Mouse (Mus musculus): ENCODE data around the gene Fgd2. TPM values are rescaled to one million over a fixed set of nuclear protein-coding genes. Genes with fewer than 3 reads are reported as not detected.
"Not testable (repeated sequence)": the region's sequence is repeated elsewhere in the genome, so short reads cannot be mapped to it uniquely, and the experiment has no call there.

The Fgd2 gene
- polyA plus RNA-seq, 1 experiment from 2014 or later: 10.5 TPM

DNA sequence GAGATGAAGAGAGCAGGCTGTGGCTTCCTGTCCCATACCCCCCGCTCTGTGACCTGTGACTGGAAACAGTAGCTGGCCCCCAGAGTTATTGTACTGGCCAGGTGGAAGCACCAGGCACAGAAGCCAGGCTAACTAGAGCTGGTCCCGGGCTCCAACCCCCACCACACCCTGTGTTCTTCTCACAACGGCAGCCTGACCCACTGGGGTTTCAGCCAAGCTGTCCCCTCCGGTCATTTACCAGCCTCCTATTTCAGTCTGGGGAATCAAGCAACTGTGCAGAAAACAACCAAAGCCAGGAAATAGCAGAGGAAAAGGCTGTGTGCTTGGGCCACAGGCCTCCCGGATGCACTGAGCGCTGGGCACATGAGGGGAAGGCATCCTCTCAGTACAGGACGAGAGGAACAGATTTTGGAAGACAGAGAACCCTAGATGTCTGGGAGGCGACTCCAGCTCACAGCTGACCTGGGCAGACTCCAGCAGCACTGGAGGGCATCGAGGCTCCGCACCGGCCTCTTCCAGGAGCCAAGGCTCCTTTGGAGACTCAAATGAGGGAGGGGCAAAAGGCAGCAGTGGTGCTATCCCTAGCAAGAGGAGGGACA is 21.4 kb upstream of the Fgd2 start:
- Histone ChIP-seq H3K27ac (peak overlapping the region; percentile 58; the same call in 1 of the 2 replicates), H3K4me1 (replicated peaks) (peaks cover 26% of the 10 kb centered on the region), H3K36me3 (peaks cover 48% of the 10 kb centered on the region), H3K9me3 (no peaks in the 10 kb centered on the region), H3K4me3 (replicated peaks) (no peak overlapping the region), H3K27me3 (replicated peaks) (no peaks in the 10 kb centered on the region), H3K4me2 (replicated peaks) (no peak overlapping the region), H3K9ac (no peak overlapping the region; the same call in 1 of the 2 replicates)
- WGBS: 84% methylated on average over 11 of the region's 11 CpGs
- no peak for ATAC-seq

DNA sequence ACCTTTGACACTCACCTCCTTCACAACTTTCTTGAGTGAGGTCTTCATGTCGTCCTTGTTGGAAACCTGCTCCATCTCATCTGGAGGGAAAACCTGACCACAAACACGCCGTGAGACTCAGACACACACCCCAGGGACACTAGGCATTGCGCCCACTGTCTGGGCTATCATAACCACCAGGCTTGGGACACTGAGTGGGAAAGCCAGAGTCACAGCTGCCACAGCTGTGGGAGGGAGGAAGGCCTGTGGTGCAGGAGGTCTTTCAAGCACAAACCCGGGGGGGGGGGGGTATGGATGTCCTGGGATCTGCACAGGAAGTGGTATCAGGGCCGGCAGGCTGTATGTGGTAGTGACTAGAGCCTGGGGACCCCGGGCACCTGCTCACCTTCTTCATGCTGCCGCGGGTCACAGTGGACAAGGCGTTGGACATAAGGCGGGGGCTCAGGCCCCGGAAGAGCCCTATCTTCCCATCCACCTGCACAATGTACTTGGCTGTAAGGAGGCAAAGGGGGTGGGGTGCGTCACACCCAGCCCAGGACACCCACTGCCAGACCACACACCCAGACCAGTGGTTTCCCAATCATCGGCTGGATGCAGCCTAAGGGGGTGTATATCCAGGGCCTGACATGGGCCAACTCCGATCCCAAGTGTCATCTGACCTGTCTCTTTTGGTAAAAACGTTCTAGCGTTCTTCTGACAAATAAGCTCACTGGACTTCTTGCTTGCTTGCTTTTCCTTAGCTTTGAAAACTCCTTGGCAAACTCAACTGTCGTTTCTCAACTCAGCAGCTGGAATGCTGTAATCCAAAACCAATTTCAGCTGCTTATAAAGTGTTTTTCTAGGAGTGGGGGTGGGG is 20.1 kb upstream of the Fgd2 start:
- no peak overlapping the region for H3K4me3 ChIP-seq (replicated peaks)
- WGBS: 77% methylated on average over 18 of the region's 18 CpGs
- peaks cover 39% of the 10 kb centered on the region for H3K36me3 ChIP-seq
- no peak overlapping the region for H3K27ac ChIP-seq
- H3K4me2 ChIP-seq (replicated peaks): no peak overlapping the region
- no peaks in the 10 kb centered on the region for H3K9me3 ChIP-seq
- no peak overlapping the region for H3K9ac ChIP-seq
- no peak for ATAC-seq
- peaks cover 31% of the 10 kb centered on the region for H3K4me1 ChIP-seq (replicated peaks)
- no peaks in the 10 kb centered on the region for H3K27me3 ChIP-seq (replicated peaks)

DNA sequence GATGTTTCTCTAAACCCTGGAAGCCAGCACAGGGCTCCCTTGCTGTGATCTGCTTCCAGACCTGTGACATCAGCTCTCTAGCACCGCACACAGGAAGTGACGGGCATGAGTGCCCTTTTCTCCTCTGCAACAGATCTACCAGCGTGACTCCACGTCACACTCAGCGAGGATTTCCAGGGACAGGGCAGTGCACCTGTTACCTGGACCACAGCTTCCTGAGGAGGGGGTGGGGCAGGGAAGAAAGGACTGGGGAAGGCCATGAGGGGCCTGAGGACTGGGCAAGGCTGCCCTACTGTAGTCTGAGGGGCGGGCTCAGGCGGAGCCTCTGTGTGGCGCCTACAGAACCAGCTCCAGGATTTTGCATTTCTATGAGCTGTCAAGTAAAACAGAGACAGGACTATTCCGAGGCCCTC is 19.1 kb upstream of the Fgd2 start:
- Histone ChIP-seq H3K4me1 (replicated peaks) (peaks cover 41% of the 10 kb centered on the region), H3K9ac (no peak overlapping the region; the same call in 1 of the 2 replicates), H3K4me3 (replicated peaks) (no peak overlapping the region), H3K4me2 (replicated peaks) (peak overlapping the region; percentile 14; the same call in 1 of the 2 replicates), H3K36me3 (peaks cover 34% of the 10 kb centered on the region), H3K9me3 (no peaks in the 10 kb centered on the region), H3K27ac (peak overlapping the region; percentile 89), H3K27me3 (replicated peaks) (no peaks in the 10 kb centered on the region)
- peak; percentile 58 for ATAC-seq
- WGBS: 22% methylated on average over 9 of the region's 9 CpGs

DNA sequence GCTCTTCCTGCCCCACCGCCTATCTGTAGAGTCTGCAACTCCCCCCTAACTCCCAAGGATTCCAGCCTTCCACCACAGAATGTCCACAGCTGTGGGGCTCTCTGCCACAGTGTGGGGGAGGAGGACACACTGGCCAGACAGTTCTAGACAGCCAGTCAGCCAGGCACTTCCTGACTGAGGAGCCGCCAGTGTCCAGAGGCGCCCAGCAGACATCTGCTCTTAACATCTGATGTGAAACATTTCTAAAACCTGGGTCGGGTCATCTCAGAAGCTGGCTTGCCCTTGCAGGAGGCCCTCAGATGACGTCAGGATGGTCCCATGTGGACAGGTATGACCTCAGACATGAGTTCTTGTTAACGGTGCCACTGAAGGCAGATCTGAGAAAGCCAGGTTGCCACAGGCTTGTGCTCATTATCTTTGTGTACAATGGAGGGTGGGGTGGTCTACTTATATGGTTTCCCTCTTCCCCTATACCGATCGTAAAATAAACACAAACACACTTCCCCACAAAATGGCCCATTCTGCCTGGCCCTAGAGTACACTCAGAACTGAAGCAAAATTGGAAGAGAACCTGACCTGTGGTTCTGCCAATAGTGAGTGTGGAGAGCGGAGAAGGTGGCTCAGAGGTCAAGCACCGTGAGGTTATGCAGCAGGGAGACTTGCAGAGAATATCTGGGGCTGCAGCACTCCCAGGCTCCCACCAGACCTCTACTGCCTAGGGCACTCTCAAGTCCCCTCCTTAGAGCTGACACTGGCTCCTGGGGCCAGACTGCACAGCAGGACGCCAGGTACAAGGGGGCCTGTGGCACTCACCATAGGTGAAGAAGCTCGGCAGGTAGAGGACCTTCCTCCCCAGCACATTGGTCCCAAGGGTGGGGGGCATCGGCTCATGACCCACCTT is 18.5 kb upstream of the Fgd2 start:
- Histone ChIP-seq H3K4me3 (replicated peaks) (no peak overlapping the region), H3K27me3 (replicated peaks) (no peaks in the 10 kb centered on the region), H3K4me1 (replicated peaks) (peaks cover 41% of the 10 kb centered on the region), H3K4me2 (replicated peaks) (0 out of 2 replicates have a peak overlapping the region, but pooled peaks have one; percentile 14), H3K36me3 (peaks cover 28% of the 10 kb centered on the region), H3K9ac (0 out of 2 replicates have a peak overlapping the region, but pooled peaks have one; percentile 3), H3K9me3 (no peaks in the 10 kb centered on the region), H3K27ac (peak overlapping the region; percentile 89)
- WGBS: 38% methylated on average over 13 of the region's 13 CpGs
- ATAC-seq: peak; percentile 75

DNA sequence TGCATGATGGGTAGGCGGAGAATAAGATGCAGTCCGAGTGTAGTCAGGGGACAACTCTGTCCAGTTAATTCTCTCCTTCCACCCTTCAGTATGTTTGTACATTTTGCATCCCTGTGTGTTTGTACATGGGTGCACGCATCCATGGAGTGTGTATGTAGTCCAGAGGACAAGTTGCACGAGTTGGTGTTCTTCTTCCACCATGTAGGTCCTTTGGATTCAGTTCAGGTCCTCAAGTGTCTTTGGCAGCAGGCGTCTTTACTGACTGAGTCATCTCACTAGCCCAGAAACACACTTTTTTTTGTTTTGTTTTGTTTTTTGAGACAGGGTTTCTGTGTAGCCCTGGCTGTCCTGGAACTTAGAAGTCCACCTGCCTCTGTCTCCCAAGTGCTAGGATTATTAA is 17.5 kb upstream of the Fgd2 start:
- Histone ChIP-seq H3K27ac (no peak overlapping the region), H3K9ac (no peak overlapping the region), H3K27me3 (replicated peaks) (no peaks in the 10 kb centered on the region), H3K4me1 (replicated peaks) (peaks cover 44% of the 10 kb centered on the region), H3K9me3 (no peaks in the 10 kb centered on the region), H3K36me3 (peaks cover 23% of the 10 kb centered on the region), H3K4me3 (replicated peaks) (no peak overlapping the region), H3K4me2 (replicated peaks) (no peak overlapping the region)
- no peak for ATAC-seq
- 83% methylated on average over 5 of the region's 5 CpGs for WGBS

DNA sequence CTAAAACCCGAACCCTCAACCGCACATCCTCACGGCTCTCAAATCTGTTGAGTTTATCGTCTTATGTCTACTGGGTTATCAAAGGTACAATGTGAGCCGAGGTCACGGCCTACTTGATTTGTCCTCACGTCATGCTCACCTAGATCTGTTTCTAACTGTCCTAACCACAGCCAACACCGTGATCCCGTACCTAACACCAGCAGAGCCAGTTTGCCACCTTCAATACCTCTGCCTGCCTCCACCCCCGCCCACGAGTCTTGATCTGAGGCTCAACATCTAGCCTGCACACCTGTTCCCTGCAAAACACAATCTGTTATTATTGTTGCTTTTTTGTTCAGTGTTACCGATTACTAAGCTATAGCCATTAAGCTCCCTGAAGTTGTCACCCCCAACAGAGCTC is 15.4 kb upstream of the Fgd2 start:
- no peak for ATAC-seq
- 91% methylated on average over 12 of the region's 12 CpGs for WGBS
- peaks cover 42% of the 10 kb centered on the region for H3K4me1 ChIP-seq (replicated peaks)

DNA sequence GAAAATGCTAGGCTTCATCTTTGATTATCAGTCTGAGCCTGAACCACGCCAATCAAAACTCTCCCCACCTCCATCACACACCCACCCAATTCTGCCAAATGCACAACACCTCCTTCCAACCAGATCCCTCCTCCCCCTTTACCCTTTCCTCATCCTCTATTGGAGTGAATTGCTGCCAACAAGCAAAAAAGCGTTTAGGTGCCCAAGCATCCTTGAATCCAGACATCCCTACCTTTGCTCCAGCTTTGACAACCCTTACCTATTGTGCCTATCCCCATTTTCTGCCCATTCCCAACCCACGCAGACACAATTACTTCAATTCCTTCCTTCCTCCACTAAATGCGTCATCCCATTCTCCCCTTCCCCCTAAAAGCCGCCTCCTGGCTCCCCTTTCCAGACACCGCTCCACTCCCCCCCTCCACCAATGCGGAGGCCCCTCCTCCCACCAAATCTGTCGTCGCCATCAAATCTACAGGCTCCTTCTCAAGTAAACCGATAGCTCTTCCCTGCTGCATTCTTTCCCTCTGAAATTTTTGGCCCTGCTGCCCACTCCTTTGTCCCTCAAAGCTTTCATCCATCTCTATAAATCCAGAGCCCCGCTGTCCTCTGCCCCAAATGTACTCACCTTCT is 14.1 kb upstream of the Fgd2 start:
- ATAC-seq: no peak
- H3K4me3 ChIP-seq (replicated peaks): peak overlapping the region; percentile 90
- H3K9me3 ChIP-seq: no peaks in the 10 kb centered on the region
- H3K36me3 ChIP-seq: 0 out of 2 replicates have a peak, but pooled peaks cover 2% of the 10 kb centered on the region
- peak overlapping the region; percentile 96 for H3K9ac ChIP-seq
- 5% methylated on average over 11 of the region's 11 CpGs for WGBS
- peaks cover 32% of the 10 kb centered on the region for H3K4me1 ChIP-seq (replicated peaks)
- H3K27me3 ChIP-seq (replicated peaks): no peaks in the 10 kb centered on the region
- peak overlapping the region; percentile 80 for H3K4me2 ChIP-seq (replicated peaks)
- peak overlapping the region; percentile 96 for H3K27ac ChIP-seq

More for the DNA sequence above, 15.4 kb upstream of the Fgd2 start:
- no peak overlapping the region for H3K4me2 ChIP-seq (replicated peaks)
- H3K36me3 ChIP-seq: peaks cover 4% of the 10 kb centered on the region; the same call in 1 of the 2 replicates
- no peaks in the 10 kb centered on the region for H3K9me3 ChIP-seq
- no peak overlapping the region for H3K27ac ChIP-seq
- H3K27me3 ChIP-seq (replicated peaks): no peaks in the 10 kb centered on the region
- no peak overlapping the region for H3K9ac ChIP-seq
- H3K4me3 ChIP-seq (replicated peaks): no peak overlapping the region

DNA sequence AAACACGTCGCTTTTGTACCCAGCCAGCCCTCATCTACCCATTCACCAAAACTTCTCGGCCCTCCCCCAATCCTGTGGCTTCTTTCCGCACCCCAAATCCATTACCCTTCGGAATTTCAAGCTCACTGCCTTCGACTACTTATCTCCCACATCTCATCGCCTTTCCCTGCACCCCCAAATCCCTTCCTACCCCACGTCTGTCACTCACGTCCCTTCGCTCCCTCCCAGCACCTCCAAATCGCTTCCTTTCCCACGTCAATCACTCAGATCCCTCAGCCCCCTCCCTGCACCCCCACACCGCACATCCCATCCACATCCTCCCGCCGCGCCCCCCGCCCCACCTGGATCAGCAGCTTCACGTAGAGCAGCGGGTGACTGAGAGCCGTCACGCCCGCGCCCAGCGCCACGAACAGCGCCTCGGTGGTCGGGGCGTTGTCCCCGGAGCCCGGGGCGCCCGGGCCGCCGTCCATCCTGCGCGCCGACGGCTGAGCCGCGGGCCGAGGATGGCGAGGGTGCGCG is 13.5 kb upstream of the Fgd2 start:
- H3K4me3 ChIP-seq (replicated peaks): peak overlapping the region; percentile 90
- H3K4me2 ChIP-seq (replicated peaks): peak overlapping the region; percentile 80
- peak; percentile 42 for ATAC-seq
- peak overlapping the region; percentile 96 for H3K27ac ChIP-seq
- H3K36me3 ChIP-seq: 0 out of 2 replicates have a peak, but pooled peaks cover 2% of the 10 kb centered on the region
- WGBS: under 1% methylated on average over 44 of the region's 45 CpGs
- H3K27me3 ChIP-seq (replicated peaks): no peaks in the 10 kb centered on the region
- peak overlapping the region; percentile 96 for H3K9ac ChIP-seq
- no peaks in the 10 kb centered on the region for H3K9me3 ChIP-seq
- H3K4me1 ChIP-seq (replicated peaks): peaks cover 26% of the 10 kb centered on the region

DNA sequence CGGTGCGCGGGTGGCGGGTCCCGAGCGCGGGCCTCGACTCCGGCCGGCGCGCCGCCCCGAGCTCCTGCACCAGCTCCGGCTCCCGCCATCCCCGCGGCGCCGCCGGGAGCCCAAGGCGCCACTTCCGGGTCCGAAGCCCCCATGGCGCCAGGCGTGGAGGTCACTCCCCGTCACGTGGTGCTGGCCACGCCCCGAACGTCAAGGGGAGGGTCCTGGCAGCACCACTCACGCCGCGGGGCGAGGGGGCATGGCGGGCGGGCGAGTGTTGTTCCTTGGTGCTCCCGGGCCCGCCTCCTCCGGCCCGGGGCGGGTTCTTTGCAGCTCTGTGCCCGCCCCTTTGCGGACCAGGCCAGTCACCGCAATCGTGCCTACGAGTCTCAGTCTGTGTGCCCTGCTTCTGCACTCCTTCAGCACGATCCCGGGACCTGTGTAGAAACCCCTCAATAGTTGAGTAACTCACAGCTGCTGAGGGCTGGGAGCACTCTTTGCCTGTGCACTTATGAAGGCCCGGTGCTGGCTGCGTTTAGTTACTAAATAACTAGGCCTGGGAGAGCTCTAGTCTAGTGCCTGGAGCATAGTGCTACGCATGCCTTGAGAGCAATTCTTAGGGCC is 13.0 kb upstream of the Fgd2 start, which contains the start of gene Mtch1:
TSS of gene Mtch1 (minus strand) at position 290 of the 612 bp plus-strand sequence.
- Histone ChIP-seq H3K9me3 (no peaks in the 10 kb centered on the region), H3K4me3 (replicated peaks) (peak within 1 kb of the TSS; percentile 90), H3K27me3 (replicated peaks) (no peaks in the 10 kb centered on the region), H3K27ac (peak within 1 kb of the TSS; percentile 96), H3K9ac (peak within 1 kb of the TSS; percentile 96), H3K4me2 (replicated peaks) (peak within 1 kb of the TSS; percentile 80), H3K36me3 (0 out of 2 replicates have a peak, but pooled peaks cover 2% of the 10 kb centered on the region), H3K4me1 (replicated peaks) (peaks cover 20% of the 10 kb centered on the region)
- under 1% methylated on average over 52 of the region's 53 CpGs for WGBS
- ATAC-seq: peak; percentile 99

DNA sequence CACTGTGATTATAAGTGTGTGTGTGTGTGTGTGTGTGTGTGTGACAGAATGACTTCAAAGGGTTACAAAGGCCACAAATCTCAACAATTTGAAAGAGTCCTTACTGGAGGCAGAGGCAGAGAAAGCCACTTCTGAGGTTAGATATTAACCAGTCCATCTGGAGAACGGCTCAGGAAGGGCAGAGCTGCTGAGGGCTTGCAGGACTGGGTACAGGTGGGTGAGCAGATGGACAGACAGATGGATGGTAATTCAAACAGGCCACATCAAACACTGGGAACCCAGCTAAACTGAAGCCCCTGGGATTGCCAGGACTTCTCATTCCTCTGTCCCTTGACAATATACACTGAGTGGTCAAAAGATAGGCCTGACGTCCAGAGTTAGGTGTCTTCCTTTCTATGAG is 11.7 kb upstream of the Fgd2 start:
- Histone ChIP-seq H3K9me3 (no peaks in the 10 kb centered on the region), H3K36me3 (no peaks in the 10 kb centered on the region), H3K4me3 (replicated peaks) (no peak overlapping the region), H3K27me3 (replicated peaks) (no peaks in the 10 kb centered on the region), H3K4me1 (replicated peaks) (peaks cover 20% of the 10 kb centered on the region), H3K4me2 (replicated peaks) (no peak overlapping the region), H3K9ac (no peak overlapping the region), H3K27ac (peak overlapping the region; percentile 14; the same call in 1 of the 2 replicates)
- no peak for ATAC-seq
- WGBS: 65% methylated on average over 2 of the region's 2 CpGs

DNA sequence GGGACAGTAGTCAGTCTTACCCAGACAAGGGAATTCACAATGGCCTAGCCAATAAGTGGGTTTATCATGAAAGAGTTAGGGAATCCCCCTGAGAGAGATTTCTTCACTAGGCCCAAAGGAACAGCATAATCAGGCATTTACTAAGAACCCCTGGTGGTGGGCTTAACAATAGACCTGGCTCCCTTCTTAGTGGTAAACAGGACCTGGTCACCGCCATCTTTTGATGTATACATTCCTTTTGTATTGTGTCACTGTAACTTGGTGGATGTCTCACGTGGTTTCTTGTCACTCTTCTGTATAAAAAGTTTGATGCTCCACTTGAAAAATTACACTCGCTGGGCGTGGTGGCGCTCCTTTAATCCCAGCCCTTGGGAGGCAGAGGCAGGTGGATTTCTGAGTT is 9.7 kb upstream of the Fgd2 start:
- H3K9me3 ChIP-seq; H3K27ac ChIP-seq; H3K36me3 ChIP-seq; H3K9ac ChIP-seq; ATAC-seq; H3K27me3 ChIP-seq (replicated peaks); H3K4me3 ChIP-seq (replicated peaks); H3K4me2 ChIP-seq (replicated peaks): not testable (repeated sequence)
- WGBS: 80% methylated on average over 5 of the region's 5 CpGs
- peaks cover 21% of the 10 kb centered on the region for H3K4me1 ChIP-seq (replicated peaks)

Measured in intestine, embryonic 15.5 days (tissue).